Mouse (Mus musculus) cerebellum, adult 9-10 months (tissue): ENCODE measurements at regions not wholly inside any gene's neighbourhood (a gene's known extent, or its start where the extent isn't known, plus 50 kb on each side); places are given as distances from the start of the nearest gene placed in this dataset.

Experiments used
- DNase-seq: peaks from one replicate; pipeline ENCODE4 v3.0.0; 2022

DNA sequence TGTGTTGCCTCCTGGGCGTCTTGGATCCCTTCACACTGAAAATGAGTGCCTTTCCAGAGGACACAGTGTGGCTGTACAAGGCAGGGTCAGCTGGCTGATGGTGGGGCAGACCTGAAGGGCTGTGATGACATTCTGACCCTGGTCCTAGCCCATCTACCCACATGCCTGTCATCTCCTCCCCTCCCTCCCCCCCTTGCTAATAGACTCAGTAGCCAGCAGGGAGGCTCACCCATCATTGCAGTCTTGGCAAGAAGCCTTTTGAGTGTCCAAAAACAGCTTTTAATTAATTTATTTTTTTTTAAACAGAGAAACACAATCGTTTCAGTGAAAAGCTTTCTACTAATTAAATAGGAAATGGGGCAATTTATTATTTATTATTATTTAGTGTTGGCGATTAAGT is 67.0 kb upstream of the Ssx2ip start:
- DNase-seq: no peak

DNA sequence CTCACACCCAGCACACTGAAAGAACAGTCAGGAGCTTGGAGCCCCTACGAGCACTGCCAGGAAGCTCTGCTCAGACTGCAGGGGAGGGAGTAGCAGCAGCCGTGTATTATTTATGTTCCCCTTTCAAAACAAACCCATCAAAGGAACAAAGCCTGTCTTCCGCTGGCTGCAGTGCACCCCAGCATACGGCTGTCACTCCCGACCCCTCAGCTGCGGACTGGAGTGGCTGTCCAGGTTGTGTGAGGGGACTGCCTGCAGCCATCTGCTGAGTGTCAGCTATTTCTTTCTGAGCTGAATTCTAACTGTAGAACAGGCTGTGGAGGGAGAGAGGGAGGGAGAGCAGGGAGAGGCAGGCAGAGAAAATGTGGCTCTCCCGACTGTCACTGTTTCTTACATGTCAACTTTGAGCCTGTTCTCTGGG is 66.6 kb upstream of the Ssx2ip start:
- DNase-seq: no peak

DNA sequence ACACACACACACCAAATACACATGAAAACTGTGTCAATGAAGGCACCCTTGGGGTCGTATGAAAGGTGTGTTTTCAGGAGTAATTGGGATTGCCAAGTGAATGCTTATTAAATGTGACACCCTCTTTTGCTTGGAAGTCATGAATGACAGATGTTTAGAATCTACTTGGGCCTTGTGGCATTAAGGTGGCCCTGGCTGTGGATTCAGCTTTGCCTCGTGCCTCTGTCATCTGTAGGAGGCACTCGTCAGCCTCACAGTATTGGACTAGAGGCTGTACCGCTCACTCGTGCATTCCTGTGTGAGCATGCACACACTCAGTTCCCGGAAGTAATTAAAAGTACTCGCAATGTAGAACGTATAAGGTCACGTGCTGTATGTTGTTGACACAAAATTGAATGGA is 66.0 kb upstream of the Ssx2ip start:
- DNase-seq: no peak

DNA sequence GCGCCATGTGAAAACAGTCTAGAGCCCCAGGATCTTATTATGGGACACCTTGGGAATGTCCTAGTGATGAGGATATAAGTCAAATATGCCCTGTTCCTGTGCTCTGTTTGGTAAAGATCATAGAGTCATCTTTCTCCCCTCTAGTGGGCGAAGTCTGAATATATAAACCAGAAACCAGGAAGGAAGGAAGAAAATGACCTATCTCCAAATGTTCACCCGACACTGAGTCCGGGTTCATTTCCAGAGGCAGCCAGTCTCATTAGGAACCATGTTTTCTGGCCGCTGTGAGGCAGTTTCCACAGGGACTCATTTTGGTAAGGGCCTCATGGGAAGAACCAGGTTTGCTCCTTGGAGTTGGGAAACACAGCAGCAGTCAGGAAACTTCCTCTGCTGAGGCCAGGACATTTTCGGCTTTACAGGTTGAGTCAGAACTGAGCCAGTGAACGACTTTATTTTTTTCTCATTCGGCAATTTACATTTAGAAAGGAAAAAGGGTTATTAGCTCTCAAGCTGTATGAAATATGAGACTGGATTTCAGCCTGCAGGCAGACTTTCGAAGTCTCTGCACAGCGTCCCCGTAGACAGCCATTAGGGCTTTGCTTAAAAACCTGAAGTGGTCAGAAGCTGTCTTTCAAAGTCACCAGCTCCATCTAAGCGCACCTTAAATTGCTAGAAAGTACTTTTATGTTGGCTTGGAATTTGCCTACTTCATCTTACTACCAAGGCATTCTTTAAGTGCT is 64.0 kb upstream of the Ssx2ip start:
- DNase-seq: no peak

DNA sequence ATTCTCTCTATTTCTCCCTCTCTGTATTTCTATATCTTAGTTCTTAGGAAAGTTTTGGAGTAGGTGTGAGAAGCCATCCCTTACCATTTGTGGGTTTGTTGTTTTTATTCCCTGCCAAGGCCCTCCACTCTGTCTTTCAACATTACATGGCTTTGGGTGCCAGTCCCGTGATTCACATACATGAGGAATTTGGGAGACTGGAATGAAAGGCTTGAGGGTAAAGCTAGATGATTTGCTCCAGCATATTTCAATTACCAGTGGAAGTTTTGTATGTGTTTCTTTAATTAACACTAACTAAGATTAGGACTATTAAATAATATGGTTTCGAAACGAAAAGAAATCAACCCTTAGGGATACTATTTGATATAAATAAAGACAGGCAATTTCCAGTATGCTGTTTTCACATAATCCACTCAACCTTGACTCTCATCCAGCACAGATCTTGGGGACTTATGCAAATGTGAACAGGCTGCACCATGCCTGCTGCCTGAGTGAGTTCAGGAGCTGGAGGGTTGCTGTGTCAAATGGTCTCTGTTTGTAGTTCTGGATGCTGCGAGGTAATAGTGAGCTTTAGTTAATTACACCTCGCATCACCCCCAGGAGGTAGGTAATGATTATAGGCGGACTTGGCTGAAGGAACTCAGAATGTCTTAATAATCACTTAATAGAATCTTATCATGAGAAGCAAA is 62.6 kb upstream of the Ssx2ip start:
- DNase-seq: no peak

DNA sequence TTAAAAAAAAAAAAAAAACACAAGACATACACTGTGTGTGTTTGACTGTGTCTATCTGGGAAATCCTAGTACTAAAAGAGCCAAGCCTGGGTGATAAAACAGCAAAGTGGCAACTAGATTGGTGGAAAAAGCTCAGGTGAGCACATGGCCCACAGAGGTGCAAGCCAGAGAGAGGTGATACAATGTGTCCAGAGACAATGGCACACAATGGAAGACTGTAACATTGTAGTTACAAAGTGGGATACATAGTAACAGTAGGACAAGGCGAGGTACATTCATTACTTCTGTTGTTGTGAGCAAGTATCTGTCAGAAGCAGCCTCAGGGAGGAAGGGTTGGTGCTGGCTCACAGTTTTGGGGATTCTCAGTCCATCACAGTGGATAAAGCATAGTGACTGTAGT is 61.7 kb upstream of the Ssx2ip start:
- no peak for DNase-seq

DNA sequence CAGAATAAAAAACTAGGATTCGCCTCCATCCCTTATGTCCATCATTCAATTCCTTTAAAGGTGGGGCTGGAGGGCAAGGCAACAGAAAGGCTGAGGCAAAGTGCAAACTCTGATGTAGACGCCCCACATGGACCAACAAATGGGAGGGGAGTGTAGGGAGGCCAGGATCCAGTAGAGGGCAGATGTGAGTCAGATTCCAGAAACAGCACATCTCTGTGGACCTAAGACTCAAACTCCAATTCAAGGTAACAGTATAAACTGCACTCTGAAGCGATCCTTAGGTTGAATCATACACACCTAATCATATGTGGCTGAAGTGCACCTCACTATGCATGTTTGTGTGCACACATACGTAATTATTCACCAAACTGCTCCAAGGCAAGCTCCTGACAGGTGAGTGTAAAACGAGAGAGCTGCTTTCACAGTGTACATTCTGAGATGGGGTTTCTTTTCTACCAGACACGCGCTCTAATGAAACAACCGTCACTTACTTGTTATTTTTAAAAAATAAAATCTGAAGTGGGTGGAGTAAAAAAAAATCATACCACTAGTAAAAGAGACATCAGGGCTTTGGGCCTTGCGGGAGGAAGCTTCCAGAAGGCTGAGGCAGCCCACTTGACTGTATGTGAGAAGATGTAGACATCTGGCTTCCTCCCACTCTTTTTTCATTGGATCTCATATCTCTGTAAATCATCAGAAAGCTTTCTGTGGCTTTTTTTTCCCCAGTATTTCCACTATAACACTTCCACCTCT is 60.6 kb upstream of the Ssx2ip start:
- DNase-seq: peak; percentile 47

DNA sequence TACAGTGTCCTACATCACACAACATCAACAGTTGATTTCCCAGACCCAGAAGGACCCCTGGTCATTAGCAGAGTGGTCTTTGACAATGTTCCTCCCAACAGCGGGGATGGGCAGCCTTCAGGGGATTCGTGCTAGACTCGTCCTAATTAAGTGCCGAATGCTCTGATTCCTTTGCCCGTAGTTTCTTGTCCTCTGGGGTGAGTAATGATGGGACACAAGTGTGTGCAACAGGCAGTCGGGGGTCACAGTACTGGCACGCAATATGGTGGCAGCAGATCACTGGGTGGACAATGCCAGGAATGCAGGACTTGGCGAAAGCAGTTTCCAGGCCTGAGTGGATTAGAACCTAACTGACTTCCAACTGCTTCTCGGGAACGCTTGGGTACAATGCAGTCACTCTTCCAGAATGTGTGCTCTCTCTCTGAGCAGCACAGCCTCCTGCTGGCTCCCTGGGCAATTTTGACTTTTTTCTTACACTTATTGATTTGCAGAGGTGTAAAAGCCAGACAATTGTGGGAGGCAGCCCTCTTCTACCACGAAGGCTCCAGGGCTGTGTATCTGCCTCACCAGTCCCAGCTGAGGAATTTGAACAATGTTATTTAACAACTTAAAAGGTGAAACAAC is 59.9 kb upstream of the Ssx2ip start:
- DNase-seq: no peak

DNA sequence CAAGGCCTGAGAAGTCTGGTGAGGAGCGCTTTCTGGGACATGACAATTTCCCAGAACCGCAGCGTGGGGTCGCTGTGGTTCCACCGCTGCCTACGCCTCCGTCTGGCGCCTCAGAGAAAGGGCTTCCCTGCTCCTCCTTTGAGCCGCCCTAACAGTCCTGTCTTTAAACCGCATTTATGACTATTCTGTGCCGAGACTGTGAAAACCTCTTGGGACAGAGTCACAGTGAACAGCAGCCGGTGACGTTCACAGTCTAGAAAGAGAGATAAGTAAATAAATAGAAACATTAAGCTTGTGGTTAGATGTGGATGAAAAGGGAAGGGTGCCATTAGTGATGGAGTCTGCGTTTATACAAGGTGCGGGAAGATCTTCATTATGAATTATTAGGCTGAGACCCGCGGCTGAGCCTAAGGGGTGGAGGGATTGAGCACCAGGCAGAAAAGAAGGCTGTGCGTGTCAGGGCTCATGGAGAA is 59.1 kb upstream of the Ssx2ip start:
- peak; percentile 72 for DNase-seq

DNA sequence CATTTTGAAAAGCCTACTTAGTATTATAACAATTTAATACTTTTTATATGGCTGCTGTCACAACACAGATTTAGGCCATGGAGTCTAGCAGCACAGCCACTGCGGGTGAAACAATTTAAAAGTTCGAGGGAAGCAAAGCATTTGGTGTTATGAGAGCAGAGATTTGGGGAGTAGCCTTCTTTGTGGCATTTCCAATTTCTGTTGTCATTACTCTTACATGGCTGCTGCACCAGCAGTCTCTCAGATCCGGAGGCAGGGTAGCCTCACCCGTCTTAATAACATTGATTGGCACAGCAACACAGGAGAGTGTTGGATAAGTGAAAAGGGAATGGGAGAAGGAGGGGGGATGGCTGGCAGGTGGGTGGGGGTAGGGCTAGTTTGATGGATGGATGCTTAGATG is 58.5 kb upstream of the Ssx2ip start:
- no peak for DNase-seq

DNA sequence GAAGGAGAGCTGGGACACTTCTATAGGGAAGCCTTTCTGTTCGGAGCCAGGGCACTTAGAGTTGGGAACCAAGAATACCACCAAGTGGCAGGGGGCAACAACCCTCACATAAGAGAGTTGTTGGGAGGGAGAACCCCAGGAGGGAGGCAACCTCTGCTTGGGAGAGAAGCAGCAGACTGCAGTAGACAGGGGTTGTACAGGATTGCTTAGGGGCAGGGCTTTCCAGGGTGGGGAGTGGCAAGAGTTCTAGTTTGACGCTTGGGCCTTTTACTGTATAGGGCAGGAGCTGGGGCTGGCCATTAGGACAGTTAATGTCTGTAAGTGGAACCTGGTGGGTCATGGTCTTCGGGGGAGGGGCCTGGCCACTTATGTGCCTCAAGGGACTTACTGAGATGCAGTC is 57.1 kb upstream of the Ssx2ip start:
- no peak for DNase-seq

DNA sequence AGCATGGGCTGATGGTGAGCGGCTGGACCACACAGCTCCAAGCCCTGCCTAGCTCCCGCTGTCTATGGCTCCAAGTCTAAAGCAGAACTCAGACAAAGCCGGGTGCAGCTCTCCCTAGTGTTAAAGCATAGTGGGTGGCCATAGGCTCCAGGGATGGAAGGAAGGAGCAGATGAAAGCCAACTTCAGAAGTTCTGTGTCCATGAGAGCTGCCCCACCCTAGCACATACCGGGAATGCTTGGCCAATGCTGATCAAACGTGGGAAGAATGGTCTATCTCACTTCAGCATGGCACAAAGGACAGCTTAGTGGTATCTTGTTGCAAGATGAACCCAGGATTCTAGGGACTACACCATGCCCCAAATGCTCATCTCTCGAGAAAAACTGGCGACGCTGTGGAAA is 55.5 kb upstream of the Ssx2ip start:
- DNase-seq: no peak

DNA sequence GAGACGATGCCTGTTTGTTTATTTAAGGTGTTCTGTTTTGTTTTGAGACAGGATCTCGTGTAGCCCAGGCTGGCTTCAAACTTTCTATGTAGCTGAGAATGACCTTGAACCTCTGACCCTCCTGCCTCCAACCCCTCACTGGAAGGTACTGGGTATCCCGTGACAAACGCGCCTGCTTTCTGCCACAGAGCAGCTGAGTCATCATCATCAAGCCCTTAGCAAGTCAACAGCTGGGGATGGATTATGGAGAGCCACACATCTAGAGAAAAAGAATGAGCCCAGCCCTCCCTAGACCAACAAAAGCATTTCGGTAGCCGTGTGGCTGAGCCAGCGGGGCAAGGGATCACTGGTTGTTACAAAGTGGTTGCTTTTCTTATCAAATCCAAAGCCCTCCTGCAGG is 55.0 kb upstream of the Ssx2ip start:
- no peak for DNase-seq

DNA sequence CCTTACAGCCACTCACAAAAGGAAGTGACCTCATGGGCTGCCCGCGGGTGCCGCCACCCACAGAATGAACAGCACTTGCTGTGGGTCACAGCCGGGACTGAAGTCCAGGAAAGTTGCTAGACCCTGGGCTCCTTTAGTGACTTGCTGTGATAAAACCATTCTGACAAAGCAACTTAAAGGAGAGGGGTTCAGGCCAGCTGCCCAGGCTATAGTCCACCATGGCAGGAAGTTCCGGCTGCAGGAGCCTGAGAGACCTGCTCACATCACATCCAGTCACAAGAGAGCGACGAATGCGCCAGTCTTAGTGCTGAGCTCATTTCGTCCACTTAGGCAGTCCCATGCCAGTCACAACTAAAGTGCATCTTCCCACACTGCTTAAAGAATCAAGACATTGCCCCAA is 54.3 kb upstream of the Ssx2ip start:
- DNase-seq: no peak

DNA sequence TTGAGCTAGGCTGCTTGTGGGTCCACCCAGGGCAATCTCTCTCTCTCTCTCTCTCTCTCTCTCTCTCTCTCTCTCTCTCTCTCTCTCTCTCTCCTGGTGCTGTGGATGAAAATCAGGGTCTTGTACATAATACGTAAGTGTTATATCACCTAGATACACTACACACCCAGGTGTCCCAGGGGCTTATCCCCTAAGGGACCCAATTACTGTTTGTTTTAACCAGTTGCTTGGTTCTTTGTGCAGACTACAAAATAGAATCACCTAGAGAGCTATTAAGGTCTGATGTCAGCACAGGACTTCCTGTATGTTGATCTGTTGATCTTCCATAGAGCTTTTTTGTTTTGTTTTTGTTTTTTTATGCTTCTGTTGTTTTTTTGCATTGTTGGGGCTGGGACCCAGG is 53.0 kb upstream of the Ssx2ip start:
- DNase-seq: no peak

DNA sequence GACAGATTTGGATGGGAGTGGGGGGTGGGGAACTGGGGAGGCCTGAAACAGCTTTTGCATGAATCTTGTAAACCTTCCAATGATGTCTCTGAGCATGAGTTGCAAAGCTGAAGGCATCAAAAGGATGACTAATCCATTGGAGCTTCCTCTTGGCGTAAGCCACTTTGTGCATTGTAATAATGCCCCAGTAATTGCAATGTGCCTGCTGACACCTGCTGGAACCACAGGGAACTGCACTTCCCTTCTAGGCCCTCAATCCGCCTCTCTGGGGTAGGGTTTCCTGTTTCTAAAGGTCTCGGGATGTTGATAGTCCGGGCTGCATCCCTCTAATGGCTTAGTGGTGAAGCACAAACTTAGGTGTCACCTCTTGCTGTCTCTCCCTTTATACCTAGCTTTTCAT is 52.3 kb upstream of the Ssx2ip start:
- no peak for DNase-seq

DNA sequence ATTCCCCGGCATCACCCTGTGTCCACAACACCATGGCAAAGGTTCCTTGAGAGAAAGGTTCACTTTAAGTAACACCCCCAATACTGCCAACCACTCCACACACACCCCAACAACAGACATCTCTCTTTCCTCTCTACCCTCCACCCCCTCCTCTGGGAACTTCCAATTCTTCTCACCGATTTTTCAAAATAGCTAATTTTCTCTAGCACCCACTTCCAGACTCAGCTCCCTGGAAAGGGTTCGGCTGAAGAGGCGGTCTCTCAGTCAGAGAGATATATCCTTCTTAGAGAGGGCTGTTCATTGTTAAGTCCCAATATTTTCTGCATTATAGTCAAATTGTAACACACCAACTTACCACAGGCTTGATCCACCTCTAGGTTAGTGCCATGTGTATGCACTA is 50.5 kb upstream of the Ssx2ip start:
- DNase-seq: no peak
